Mouse (Mus musculus) hematopoietic stem cell, adult 5-6 weeks (primary cell): Measurements from ENCODE around the gene Olfr1359. TPM values are rescaled to one million over a fixed set of nuclear protein-coding genes. Genes with fewer than 3 reads are reported as not detected.
"Not testable (repeated sequence)": the region's sequence is repeated elsewhere in the genome, so short reads cannot be mapped to it uniquely, and the experiment has no call there.

Source experiments
- ATAC-seq, 2 experiments: fragments of 125-278 bp in 1 of 2; replicated peaks in 1 of 2; 2 replicates each; pipeline ENCODE4 v1.8.0; 2016 to 2017; ENCODE audit warnings: inconsistent platforms in 2 of 2, mild to moderate bottlenecking in 2 of 2, moderate number of reproducible peaks in 2 of 2, low read depth in 1 of 2, moderate TSS enrichment in 1 of 2; ENCODE audit not compliant: low FRiP score in 2 of 2, poor library complexity in 2 of 2, severe bottlenecking in 2 of 2, insufficient read depth in 1 of 2, low TSS enrichment in 1 of 2
- total RNA-seq: library from RNA; stranded (forward); fragments of 172-1452, 232-1000 nt; gene quantifications from 2 replicates; pipeline ENCODE4 v1.2.3, GENCODE M21; 2017

Olfr1359 gene
- not detected in 2 replicates for total RNA-seq

DNA sequence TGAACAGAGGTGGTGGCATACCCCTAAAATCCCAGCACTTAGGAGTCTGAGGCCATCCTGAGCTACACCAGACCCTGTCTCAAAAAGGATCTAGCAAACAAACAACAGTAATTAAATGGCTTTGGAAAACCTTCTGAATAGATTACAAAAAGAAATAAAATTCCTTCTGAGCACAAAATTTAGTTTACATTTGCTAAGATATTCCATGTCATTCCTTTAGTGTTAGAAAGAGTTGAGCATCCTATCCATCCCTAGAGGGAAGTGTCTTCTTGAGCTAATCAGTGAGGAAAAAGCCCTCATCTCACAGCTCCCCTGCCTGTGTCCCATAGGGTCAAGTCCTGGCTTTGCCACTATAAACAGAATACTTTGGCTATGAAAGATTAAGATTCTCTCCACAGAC lies at the start of gene Olfr1359:
Gene Olfr1359, plus strand, starts transcription at position 301 of the 400 bp plus-strand sequence.
- no peak for ATAC-seq

DNA sequence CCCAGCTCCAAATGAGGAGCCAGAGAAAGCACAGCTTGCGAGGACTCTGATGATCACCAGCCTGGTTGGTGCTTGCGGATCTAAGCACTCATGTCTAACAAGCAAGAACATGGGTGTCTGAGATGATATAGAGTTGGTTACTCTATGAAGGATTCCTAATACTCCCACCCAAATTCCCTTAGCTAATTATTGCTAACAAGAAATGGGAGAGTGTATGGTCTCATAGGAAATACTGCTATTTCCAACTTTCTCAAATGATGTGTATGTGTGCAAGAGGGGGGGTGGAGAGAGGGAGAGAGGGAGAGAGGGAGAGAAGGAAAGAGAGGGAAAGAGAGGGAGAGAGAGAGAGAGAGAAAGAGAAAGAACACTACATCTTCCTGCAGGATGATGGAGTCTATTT lies 34.6 kb upstream of the Olfr1359 start, which contains the start of gene Olfr1361:
Gene Olfr1361, minus strand, starts transcription at position 101 of the 400 bp plus-strand sequence.
- no peak for ATAC-seq

DNA sequence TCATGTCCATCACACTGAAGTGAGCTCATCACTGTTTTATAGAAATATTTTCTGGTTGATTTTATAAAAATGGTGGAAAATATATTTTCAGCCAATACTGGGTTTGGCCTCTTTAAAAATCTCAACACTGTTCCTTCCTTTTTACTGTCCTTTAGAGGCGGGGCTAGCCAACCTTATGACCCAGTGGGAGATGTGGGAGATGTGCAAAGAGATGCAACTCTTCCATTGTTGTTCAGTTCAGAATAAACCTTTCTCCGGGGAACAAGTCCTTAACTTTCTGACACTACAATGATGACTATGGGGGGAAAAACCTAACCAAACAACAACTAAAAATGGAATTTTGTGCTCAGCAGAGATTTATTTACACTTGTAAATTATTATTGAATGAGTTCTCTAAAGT lies 20.6 kb upstream of the Olfr1359 start, which contains the start of gene Olfr1360:
Gene Olfr1360, minus strand, starts transcription at position 101 of the 400 bp plus-strand sequence.
- no peak for ATAC-seq

GRCm38 (mm10) chr13:21706669-21707068 lies 8.8 kb downstream of the Olfr1359 start:
- ATAC-seq: no peak

GRCm38 (mm10) chr13:21710031-21710711 lies 12.3 kb downstream of the Olfr1359 start:
- ATAC-seq: peak; percentile 91

DNA sequence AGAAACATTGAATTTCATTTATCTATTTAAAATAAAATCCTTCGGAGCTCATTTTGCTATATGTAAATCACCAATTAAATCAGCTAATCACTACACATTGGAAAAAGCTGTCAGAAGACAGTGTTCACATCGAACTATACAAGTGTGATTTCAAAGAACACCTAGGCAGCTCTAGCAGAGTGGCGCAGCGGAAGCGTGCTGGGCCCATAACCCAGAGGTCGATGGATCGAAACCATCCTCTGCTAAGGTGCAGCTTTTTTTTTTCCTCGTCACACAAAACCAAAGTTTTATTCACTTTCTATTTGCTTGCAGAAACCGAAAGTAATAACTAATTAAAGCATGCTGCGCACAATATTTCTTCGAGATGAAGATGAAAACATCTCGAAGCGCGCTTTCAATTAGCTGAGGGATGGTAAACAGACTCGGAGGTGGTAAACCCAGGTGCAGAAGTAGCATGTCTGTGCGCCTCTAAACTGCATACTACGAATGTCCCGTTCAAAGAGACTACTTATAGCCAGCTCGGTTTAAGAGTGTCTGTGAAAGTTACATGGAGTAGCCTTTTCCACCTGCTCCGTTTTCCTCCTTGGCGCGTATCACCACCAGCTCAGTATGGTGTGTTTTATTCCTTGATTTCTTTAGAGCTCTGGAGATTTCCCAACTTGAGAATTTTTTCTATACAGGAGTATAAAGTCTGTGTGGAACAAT lies 13.1 kb downstream of the Olfr1359 start:
- ATAC-seq: peak; percentile 22 to 29; a peak in 3 of 4 replicates

- ATAC-seq: no peak
Measured at GRCm38 (mm10) chr13:21711698-21712097, 13.8 kb downstream of the Olfr1359 start.

- ATAC-seq: peak in 1 of 2 experiments; percentile 20; a peak in 1 of 4 replicates
Measured at GRCm38 (mm10) chr13:21714725-21715124, 16.8 kb downstream of the Olfr1359 start.

DNA sequence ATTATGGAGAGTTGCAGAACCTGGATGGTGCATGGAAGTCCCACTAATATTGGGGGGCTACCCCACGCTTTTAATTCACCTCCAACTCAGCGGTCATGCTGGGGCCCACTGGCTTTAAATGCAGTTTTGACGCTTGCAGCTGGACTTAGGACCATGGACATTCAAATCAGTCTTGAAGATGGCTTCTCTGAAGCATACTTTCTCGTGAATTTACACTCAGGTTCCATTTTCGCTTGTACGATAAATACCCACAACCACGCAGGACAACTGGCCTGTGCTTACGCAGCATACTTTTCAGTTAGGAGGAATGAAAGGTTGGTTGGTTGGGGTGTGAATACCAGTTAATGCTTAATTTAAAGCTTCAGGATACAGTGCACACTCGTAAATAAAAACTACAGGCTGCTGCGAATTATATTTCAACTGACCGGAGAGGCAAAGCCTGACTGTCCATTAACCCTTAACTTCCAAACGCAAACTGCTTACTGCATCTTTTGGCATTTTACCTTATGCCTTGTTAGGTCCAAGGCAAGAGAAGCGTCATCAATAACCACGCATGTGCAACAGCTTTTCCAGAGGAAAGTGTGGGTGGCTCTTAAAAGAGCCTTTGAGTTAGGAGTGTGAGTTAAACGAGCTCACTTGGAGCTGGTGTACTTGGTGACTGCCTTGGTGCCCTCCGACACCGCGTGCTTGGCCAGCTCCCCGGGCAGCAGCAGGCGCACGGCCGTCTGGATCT lies 17.4 kb downstream of the Olfr1359 start:
- no peak for ATAC-seq

- ATAC-seq: peak; percentile 86 to 95
Measured at GRCm38 (mm10) chr13:21715864-21716539, 18.1 kb downstream of the Olfr1359 start, which contains the start of the genes Hist1h2bl and Hist1h2ai. Hist1h2bl (minus strand) TSS chr13:21716143. Hist1h2ai (plus strand) TSS chr13:21716422.

GRCm38 (mm10) chr13:21716540-21717391 lies 18.9 kb downstream of the Olfr1359 start:
- ATAC-seq: peak in 1 of 2 experiments; percentile 15; a peak in 2 of 4 replicates

DNA sequence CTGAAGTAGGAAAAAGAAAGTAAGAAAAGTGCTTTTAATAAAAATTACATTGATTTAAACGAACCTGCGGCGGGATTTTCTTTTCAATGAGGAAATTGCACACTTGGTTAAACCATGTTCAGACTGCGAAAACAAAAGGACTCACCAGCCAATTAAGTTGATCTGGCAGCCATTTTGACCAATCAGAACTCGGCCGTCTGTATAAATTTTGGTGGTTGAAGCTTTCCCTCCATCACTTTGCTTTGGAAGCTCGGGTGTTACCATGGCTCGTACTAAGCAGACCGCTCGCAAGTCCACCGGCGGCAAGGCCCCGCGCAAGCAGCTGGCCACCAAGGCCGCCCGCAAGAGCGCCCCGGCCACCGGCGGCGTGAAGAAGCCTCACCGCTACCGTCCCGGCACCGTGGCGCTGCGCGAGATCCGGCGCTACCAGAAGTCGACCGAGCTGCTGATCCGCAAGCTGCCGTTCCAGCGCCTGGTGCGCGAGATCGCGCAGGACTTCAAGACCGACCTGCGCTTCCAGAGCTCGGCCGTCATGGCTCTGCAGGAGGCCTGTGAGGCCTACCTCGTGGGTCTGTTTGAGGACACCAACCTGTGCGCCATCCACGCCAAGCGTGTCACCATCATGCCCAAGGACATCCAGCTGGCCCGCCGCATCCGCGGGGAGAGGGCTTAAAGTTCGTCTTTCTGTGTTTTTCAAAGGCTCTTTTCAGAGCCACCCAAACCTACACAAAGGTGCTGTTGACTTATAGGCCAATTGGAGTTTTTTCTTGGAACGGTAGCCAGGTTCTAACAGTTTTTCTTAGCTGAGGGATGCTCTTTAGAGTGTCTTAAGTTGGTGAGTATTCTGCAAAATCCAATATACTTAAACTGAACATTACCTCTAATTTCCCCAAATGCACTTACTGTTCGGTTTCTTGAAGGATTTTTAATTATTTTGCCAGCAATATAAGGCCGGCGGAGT lies 19.8 kb downstream of the Olfr1359 start, which contains the start of gene Hist1h3h:
Gene Hist1h3h, plus strand, starts transcription at position 263 of the 961 bp plus-strand sequence.
- peak; percentile 40 to 48; a peak in 3 of 4 replicates for ATAC-seq

- ATAC-seq: no peak
Measured at GRCm38 (mm10) chr13:21718381-21719080, 20.6 kb downstream of the Olfr1359 start.

DNA sequence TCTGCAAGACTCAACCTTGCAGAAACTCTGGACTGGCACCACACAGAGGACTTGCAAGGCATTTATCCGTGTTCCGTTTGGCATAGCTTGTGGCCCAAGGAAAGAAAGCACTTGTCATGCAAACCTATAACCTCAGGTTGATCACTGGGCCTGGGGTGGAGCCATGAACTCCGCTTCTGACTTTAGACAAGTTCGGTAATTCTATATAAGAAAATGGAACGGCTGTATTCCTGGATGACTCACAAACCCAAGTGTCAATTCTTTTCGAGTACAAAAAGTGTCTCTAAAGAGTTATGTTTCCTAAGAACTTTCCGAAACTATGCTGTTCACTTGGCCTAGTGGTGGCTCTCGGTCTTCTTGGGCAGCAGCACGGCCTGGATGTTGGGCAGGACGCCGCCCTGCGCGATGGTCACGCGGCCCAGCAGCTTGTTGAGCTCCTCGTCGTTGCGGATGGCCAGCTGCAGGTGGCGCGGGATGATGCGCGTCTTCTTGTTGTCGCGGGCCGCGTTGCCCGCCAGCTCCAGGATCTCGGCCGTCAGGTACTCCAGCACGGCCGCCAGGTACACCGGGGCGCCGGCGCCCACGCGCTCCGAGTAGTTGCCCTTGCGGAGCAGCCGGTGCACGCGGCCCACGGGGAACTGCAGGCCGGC lies 23.3 kb downstream of the Olfr1359 start:
- ATAC-seq: not testable (repeated sequence)
